Mouse (Mus musculus): ENCODE data around the gene Galnt13. TPM values are rescaled to one million over a fixed set of nuclear protein-coding genes. Genes with fewer than 3 reads are reported as not detected.

The Galnt13 gene
- polyA plus RNA-seq, 1 experiment from 2014 or later = 0.08 TPM

DNA sequence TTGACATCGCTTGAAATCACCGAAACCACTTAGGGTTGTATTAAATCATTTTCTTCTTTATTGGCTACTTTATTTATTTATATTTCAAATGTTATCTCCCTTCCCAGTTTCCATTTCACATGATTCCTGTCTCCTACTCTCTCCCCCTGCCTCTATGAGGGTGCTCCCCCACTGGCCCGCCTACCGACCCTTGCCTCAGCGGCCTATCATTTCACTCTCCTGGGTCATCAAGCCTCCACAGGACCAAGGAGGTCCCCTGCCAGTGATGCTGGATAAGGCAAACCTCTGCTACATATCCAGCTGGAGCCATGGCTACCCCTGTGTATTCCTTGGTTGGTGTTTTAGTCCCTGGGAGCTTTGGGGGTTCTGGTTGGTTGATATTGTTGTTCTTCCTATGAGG is 667.4 kb downstream of the Galnt13 start:
- H3K4me1 ChIP-seq (replicated peaks; ENCODE audit: control insufficient read depth, insufficient read depth, low read length) = no peaks in the 10 kb centered on the region
- H3K9me3 ChIP-seq (ENCODE audit: control insufficient read depth, low read length) = no peaks in the 10 kb centered on the region
- H3K4me3 ChIP-seq (ENCODE audit: low read depth, low read length) = no peak overlapping the region
- DNase-seq (ENCODE audit: low spot score) = no peak
- H3K9ac ChIP-seq (ENCODE audit: low read depth, low read length) = no peak overlapping the region
- ATAC-seq (replicated peaks; ENCODE audit: low FRiP score) = no peak
- H3K27ac ChIP-seq (ENCODE audit: low read depth, low read length) = no peak overlapping the region
- H3K36me3 ChIP-seq (ENCODE audit: control insufficient read depth, insufficient read depth, low read length) = no peaks in the 10 kb centered on the region
- no peaks in the 10 kb centered on the region for H3K27me3 ChIP-seq (replicated peaks; ENCODE audit: control insufficient read depth, insufficient read depth, low read length)
- no peak overlapping the region for H3K4me2 ChIP-seq
- WGBS = 89% methylated on average over 5 of the region's 5 CpGs

DNA sequence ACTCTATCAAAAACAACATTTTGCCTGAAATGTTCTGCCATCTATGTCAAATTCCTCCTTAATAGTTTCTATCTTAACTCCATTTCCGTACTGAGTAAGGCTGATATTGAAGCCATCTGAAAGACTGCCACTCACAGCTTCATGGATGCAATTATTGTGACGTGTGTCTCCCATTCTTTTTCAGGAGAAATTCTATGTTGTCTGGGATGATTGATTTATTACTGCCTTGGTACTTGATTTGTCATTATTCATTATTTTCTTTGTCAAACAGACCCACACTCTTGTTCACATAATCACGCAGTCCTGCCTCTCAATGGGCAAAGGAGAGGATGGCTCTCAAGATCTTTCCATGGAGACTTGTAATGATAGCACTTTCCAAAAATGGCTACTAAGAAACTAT is 671.7 kb downstream of the Galnt13 start:
- H3K36me3 ChIP-seq (ENCODE audit: control insufficient read depth, insufficient read depth, low read length) = no peaks in the 10 kb centered on the region
- ATAC-seq (replicated peaks; ENCODE audit: low FRiP score) = no peak
- H3K4me2 ChIP-seq = no peak overlapping the region
- no peak overlapping the region for H3K9ac ChIP-seq (ENCODE audit: low read depth, low read length)
- no peak overlapping the region for H3K27ac ChIP-seq (ENCODE audit: low read depth, low read length)
- 84% methylated on average over 3 of the region's 3 CpGs for WGBS
- no peaks in the 10 kb centered on the region for H3K27me3 ChIP-seq (replicated peaks; ENCODE audit: control insufficient read depth, insufficient read depth, low read length)
- no peaks in the 10 kb centered on the region for H3K9me3 ChIP-seq (ENCODE audit: control insufficient read depth, low read length)
- no peaks in the 10 kb centered on the region for H3K4me1 ChIP-seq (replicated peaks; ENCODE audit: control insufficient read depth, insufficient read depth, low read length)
- no peak for DNase-seq (ENCODE audit: low spot score)
- H3K4me3 ChIP-seq (ENCODE audit: low read depth, low read length) = no peak overlapping the region

DNA sequence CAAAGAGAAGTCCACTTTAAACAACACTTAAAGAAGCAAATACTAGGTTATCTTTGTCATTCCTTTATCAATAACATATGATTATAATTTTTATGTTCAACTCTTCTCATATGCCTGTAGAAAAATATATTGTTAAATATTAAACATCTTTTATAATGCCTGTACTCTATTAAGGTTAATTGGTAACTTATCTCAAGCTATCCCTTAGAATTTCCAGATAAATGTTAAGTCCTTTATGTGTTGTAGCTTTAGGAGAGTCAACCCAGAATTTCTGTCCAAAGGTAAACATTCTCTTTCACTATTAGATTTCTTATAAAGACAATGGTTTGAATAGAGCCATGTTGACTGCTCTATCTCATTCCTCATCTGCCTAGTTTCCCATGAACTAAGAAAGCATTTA is 717.0 kb downstream of the Galnt13 start:
- no peaks in the 10 kb centered on the region for H3K4me1 ChIP-seq (replicated peaks; ENCODE audit: control insufficient read depth, insufficient read depth, low read length)
- DNase-seq (ENCODE audit: low spot score) (no peak), ATAC-seq (replicated peaks; ENCODE audit: low FRiP score) (no peak)
- no peak overlapping the region for H3K27ac ChIP-seq (ENCODE audit: low read depth, low read length)
- no peaks in the 10 kb centered on the region for H3K27me3 ChIP-seq (replicated peaks; ENCODE audit: control insufficient read depth, insufficient read depth, low read length)
- H3K9me3 ChIP-seq (ENCODE audit: control insufficient read depth, low read length) = no peaks in the 10 kb centered on the region
- H3K4me2 ChIP-seq = no peak overlapping the region
- no peak overlapping the region for H3K9ac ChIP-seq (ENCODE audit: low read depth, low read length)
- H3K36me3 ChIP-seq (ENCODE audit: control insufficient read depth, insufficient read depth, low read length) = no peaks in the 10 kb centered on the region
- no peak overlapping the region for H3K4me3 ChIP-seq (ENCODE audit: low read depth, low read length)

DNA sequence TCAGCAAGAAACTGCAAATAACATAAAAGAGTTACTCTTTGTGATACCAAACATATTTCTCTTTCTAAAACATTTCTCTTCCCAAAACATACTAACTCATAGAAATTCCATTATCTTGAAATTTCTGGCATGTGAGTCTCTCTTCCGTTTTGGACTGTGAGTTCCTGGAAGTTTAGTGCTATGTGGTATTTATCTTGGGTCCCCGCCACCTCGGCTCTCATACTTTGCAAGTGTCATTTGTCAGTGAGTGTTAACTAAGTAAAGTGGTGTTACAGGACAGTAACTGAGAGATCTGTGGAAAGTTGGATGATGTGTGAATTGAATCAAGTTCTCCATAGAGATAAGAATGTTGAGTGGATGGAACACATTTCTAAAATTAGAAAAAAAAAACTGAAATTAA is 728.7 kb downstream of the Galnt13 start:
- no peak overlapping the region for H3K27ac ChIP-seq (ENCODE audit: low read depth, low read length)
- no peak overlapping the region for H3K4me3 ChIP-seq (ENCODE audit: low read depth, low read length)
- no peaks in the 10 kb centered on the region for H3K4me1 ChIP-seq (replicated peaks; ENCODE audit: control insufficient read depth, insufficient read depth, low read length)
- no peak overlapping the region for H3K9ac ChIP-seq (ENCODE audit: low read depth, low read length)
- H3K36me3 ChIP-seq (ENCODE audit: control insufficient read depth, insufficient read depth, low read length) = no peaks in the 10 kb centered on the region
- H3K9me3 ChIP-seq (ENCODE audit: control insufficient read depth, low read length) = no peaks in the 10 kb centered on the region
- no peak for ATAC-seq (replicated peaks; ENCODE audit: low FRiP score)
- 52% methylated on average over 3 of the region's 3 CpGs for WGBS
- no peaks in the 10 kb centered on the region for H3K27me3 ChIP-seq (replicated peaks; ENCODE audit: control insufficient read depth, insufficient read depth, low read length)
- no peak for DNase-seq (ENCODE audit: low spot score)
- H3K4me2 ChIP-seq = no peak overlapping the region
